ENCODE assay signal across 7 mouse cellular contexts in the genomic region with DNA sequence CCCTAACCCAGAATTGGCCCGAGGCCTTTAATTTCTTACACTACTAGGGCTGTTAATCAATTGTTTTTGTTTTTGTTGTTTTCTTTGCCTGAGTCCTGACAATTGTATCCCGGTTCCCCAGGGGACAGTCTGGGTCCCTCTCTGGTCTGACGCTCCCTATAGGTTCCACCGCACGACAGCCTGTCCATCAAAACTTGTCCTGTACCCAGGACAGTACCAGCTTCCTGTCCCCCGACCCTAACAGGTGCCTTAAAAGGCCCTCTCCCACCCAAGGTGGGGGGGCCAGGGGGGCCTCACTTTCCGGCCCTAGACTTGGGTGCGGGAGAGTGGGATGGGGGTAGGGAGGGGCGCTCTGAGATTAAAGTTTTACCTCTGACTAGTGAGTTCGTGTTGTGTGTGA. TPM values are rescaled to one million over a fixed set of nuclear protein-coding genes. Genes with fewer than 3 reads are reported as not detected.
DNase-seq lines count a peak whose midpoint lies in the region; TF ChIP-seq lines count a peak whose summit lies in the region.

No protein-coding gene starts in this region.

- H3K36me3 ChIP-seq in limb, embryonic 10.5 days: peaks cover 33% of the 10 kb centered on the region

- WGBS in lung, adult 2 months: 30% methylated on average over 10 of the region's 10 CpGs
- WGBS in limb, embryonic 10.5 days: 47% methylated on average over 10 of the region's 10 CpGs
- 20% methylated on average over 10 of the region's 10 CpGs for WGBS in olfactory bulb, adult 2 months

- H3K27me3 ChIP-seq in limb, embryonic 10.5 days (ENCODE audit: low read depth, poor library complexity, severe bottlenecking): no peaks in the 10 kb centered on the region

- H3K4me3 ChIP-seq in lung, adult 2 months (replicated peaks; ENCODE audit: extremely low read depth, low read depth, low read length): peak overlapping the region; percentile 84
- H3K4me3 ChIP-seq in embryonic fibroblast, embryonic 13.5 days (ENCODE audit: insufficient read depth, low read length): no peak overlapping the region
- peak overlapping the region; percentile 64 for H3K4me3 ChIP-seq in limb, embryonic 10.5 days
- H3K4me3 ChIP-seq in olfactory bulb, adult 2 months (ENCODE audit: insufficient read depth, low read depth, low read length): peak overlapping the region; percentile 60

- no peak for TF ChIP-seq POLR2A in lung, adult 2 months (IDR thresholded peaks at IDR 0.05; ENCODE audit: borderline replicate concordance, extremely low read depth, low read depth, low read length)
- no peak for TF ChIP-seq POLR2A in embryonic fibroblast, embryonic 13.5 days (IDR thresholded peaks at IDR 0.05; ENCODE audit: low read depth, low read length)
- no peak for TF ChIP-seq POLR2A in olfactory bulb, adult 2 months (IDR thresholded peaks at IDR 0.05; ENCODE audit: insufficient read depth, low read depth, low read length)

- no peaks in the 10 kb centered on the region for H3K9me3 ChIP-seq in limb, embryonic 10.5 days (replicated peaks)

- H3K27ac ChIP-seq in embryonic fibroblast, embryonic 13.5 days (ENCODE audit: insufficient read depth, low read length): 0 out of 2 replicates have a peak overlapping the region, but pooled peaks have one; percentile 85
- H3K27ac ChIP-seq in limb, embryonic 10.5 days: peak overlapping the region; percentile 90
- H3K27ac ChIP-seq in olfactory bulb, adult 2 months (ENCODE audit: insufficient read depth, low read depth, low read length): peak overlapping the region; percentile 87

- TF ChIP-seq CTCF in lung, adult 2 months (IDR thresholded peaks at IDR 0.05; ENCODE audit: insufficient read depth, low read length): no peak
- TF ChIP-seq CTCF in embryonic fibroblast, embryonic 13.5 days (IDR thresholded peaks at IDR 0.05; ENCODE audit: borderline replicate concordance, insufficient read depth, low read length): no peak
- no peak for TF ChIP-seq CTCF in olfactory bulb, adult 2 months (IDR thresholded peaks at IDR 0.05; ENCODE audit: insufficient read depth, low read depth, low read length)

- H3K4me1 ChIP-seq in lung, adult 2 months (ENCODE audit: control insufficient read depth, insufficient read depth, low read length): peaks cover 15% of the 10 kb centered on the region
- H3K4me1 ChIP-seq in embryonic fibroblast, embryonic 13.5 days (ENCODE audit: control insufficient read depth, insufficient read depth, low read length): peaks cover 13% of the 10 kb centered on the region
- H3K4me1 ChIP-seq in limb, embryonic 10.5 days: peaks cover 64% of the 10 kb centered on the region
- H3K4me1 ChIP-seq in olfactory bulb, adult 2 months (ENCODE audit: control insufficient read depth, insufficient read depth, low read length): peaks cover 47% of the 10 kb centered on the region

- no peak for DNase-seq in lung, adult 2 months
- no peak for DNase-seq in lung, adult 18-20 months
- no peak for DNase-seq in limb, embryonic 10.5 days (ENCODE audit: low spot score)
- DNase-seq in adrenal gland, adult 18-20 months (ENCODE audit: low spot score in 2 of 2): no peak
- DNase-seq in spleen, postnatal 10 days (ENCODE audit: low spot score in 2 of 2): no peak

RNA-seq across cellular contexts. Expression of a gene that starts 1.9 kb away (rescaled TPM):
- 57.2 and 62.0 TPM in 2 replicates for polyA plus RNA-seq in lung, adult 2 months (2012; rRNA removed)
- 24.7 and 30.6 TPM in 2 replicates for polyA plus RNA-seq in embryonic fibroblast, embryonic 13.5 days (2011; ENCODE audit: insufficient read length, low read depth, missing spikeins)
- 37.5 and 43.1 TPM in 2 replicates for polyA plus RNA-seq in limb, embryonic 10.5 days (2016; fragmentation: Nextera tagmentation; extraction: Ambion mirVana)
- polyA plus RNA-seq in olfactory bulb, adult 2 months (2012; ENCODE audit: insufficient read depth, insufficient read length, low replicate concordance, missing spikeins): not detected in 2 replicates
- total RNA-seq in adrenal gland, adult 18-20 months (2021): 10 to 100 TPM; 33.8 to 40.8 TPM

RNA-seq across cellular contexts. Expression of a gene that starts 6.2 kb away (rescaled TPM):
- 95.7 and 114 TPM in 2 replicates for polyA plus RNA-seq in lung, adult 2 months (2012; rRNA removed)
- polyA plus RNA-seq in embryonic fibroblast, embryonic 13.5 days (2011; ENCODE audit: insufficient read length, low read depth, missing spikeins): 26.9 and 33.8 TPM in 2 replicates
- 71.4 and 75.2 TPM in 2 replicates for polyA plus RNA-seq in limb, embryonic 10.5 days (2016; fragmentation: Nextera tagmentation; extraction: Ambion mirVana)
- polyA plus RNA-seq in olfactory bulb, adult 2 months (2012; ENCODE audit: insufficient read depth, insufficient read length, low replicate concordance, missing spikeins): not detected in 2 replicates
- total RNA-seq in adrenal gland, adult 18-20 months (2021): 10 to 100 TPM; 48.1 to 60.2 TPM

RNA-seq across cellular contexts. Expression of a gene that starts 6.2 kb away (rescaled TPM):
- 96.6 and 130 TPM in 2 replicates for polyA plus RNA-seq in lung, adult 2 months (2012; rRNA removed)
- polyA plus RNA-seq in embryonic fibroblast, embryonic 13.5 days (2011; ENCODE audit: insufficient read length, low read depth, missing spikeins): 80.0 and 84.2 TPM in 2 replicates
- polyA plus RNA-seq in limb, embryonic 10.5 days (2016; fragmentation: Nextera tagmentation; extraction: Ambion mirVana): 96.4 and 99.6 TPM in 2 replicates
- not detected in 2 replicates for polyA plus RNA-seq in olfactory bulb, adult 2 months (2012; ENCODE audit: insufficient read depth, insufficient read length, low replicate concordance, missing spikeins)
- 100 to 1,000 TPM in 1 of 2 experiments, 10 to 100 TPM in 1; 86.3 to 128 TPM for total RNA-seq in adrenal gland, adult 18-20 months (2021)

RNA-seq across cellular contexts. Expression of a gene that starts 14.6 kb away (rescaled TPM):
- polyA plus RNA-seq in lung, adult 2 months (2012; rRNA removed): 274 and 280 TPM in 2 replicates
- polyA plus RNA-seq in embryonic fibroblast, embryonic 13.5 days (2011; ENCODE audit: insufficient read length, low read depth, missing spikeins): 144 and 160 TPM in 2 replicates
- 434 and 504 TPM in 2 replicates for polyA plus RNA-seq in limb, embryonic 10.5 days (2016; fragmentation: Nextera tagmentation; extraction: Ambion mirVana)
- not detected in 2 replicates for polyA plus RNA-seq in olfactory bulb, adult 2 months (2012; ENCODE audit: insufficient read depth, insufficient read length, low replicate concordance, missing spikeins)
- total RNA-seq in adrenal gland, adult 18-20 months (2021): 100 to 1,000 TPM; 232 to 253 TPM

RNA-seq across cellular contexts. Expression of a gene that starts 37.5 kb away (rescaled TPM):
- 133 and 233 TPM in 2 replicates for polyA plus RNA-seq in lung, adult 2 months (2012; rRNA removed)
- polyA plus RNA-seq in embryonic fibroblast, embryonic 13.5 days (2011; ENCODE audit: insufficient read length, low read depth, missing spikeins): 33.4 and 42.8 TPM in 2 replicates
- polyA plus RNA-seq in limb, embryonic 10.5 days (2016; fragmentation: Nextera tagmentation; extraction: Ambion mirVana): 140 and 145 TPM in 2 replicates
- not detected in 2 replicates for polyA plus RNA-seq in olfactory bulb, adult 2 months (2012; ENCODE audit: insufficient read depth, insufficient read length, low replicate concordance, missing spikeins)
- 10 to 100 TPM; 75.2 to 90.9 TPM for total RNA-seq in adrenal gland, adult 18-20 months (2021)
